Mouse (Mus musculus): ENCODE results near the gene Gm7168. TPM values are rescaled to one million over a fixed set of nuclear protein-coding genes. Genes with fewer than 3 reads are reported as not detected.
"Not testable (repeated sequence)": the region's sequence is repeated elsewhere in the genome, so short reads cannot be mapped to it uniquely, and the experiment has no call there.

The Gm7168 gene
- under 1 TPM in 1 of 2 experiments, not detected in 1; 0.20 TPM for total RNA-seq (2021)
- long read RNA-seq, experiment 1, result 0 reads
- long read RNA-seq, experiment 2, result 0 reads

GRCm38 (mm10) chr17:13948073-13948472 lies at the start of gene Gm7168:
TSS of gene Gm7168 (plus strand) at chr17:13948373.
- DNase-seq, result not testable (repeated sequence)

- DNase-seq, result no peak
Measured at GRCm38 (mm10) chr17:13898838-13899237, 49.3 kb upstream of the Gm7168 start.

GRCm38 (mm10) chr17:13899241-13899640 lies 48.9 kb upstream of the Gm7168 start:
- DNase-seq, result peak; percentile 81 to 82

GRCm38 (mm10) chr17:13903793-13904192 lies 44.4 kb upstream of the Gm7168 start:
- no peak for DNase-seq

- DNase-seq, result no peak
Measured at GRCm38 (mm10) chr17:13907082-13907481, 41.1 kb upstream of the Gm7168 start.

GRCm38 (mm10) chr17:13907681-13908080 lies 40.5 kb upstream of the Gm7168 start:
- no peak for DNase-seq

GRCm38 (mm10) chr17:13913951-13914350 lies 34.2 kb upstream of the Gm7168 start:
- DNase-seq, result no peak

GRCm38 (mm10) chr17:13914531-13914930 lies 33.6 kb upstream of the Gm7168 start:
- peak in 1 of 2 experiments; percentile 21 for DNase-seq

- DNase-seq, result peak in 1 of 2 experiments; percentile 8
Measured at GRCm38 (mm10) chr17:13920771-13921170, 27.4 kb upstream of the Gm7168 start.

GRCm38 (mm10) chr17:13923418-13923817 lies 24.8 kb upstream of the Gm7168 start:
- DNase-seq, result peak in 1 of 2 experiments; percentile 24

- DNase-seq, result peak; percentile 32 to 52
Measured at GRCm38 (mm10) chr17:13924588-13924987, 23.6 kb upstream of the Gm7168 start.

- DNase-seq, result peak; percentile 28 to 43
Measured at GRCm38 (mm10) chr17:13925931-13926330, 22.2 kb upstream of the Gm7168 start.

GRCm38 (mm10) chr17:13930421-13930820 lies 17.8 kb upstream of the Gm7168 start:
- DNase-seq, result no peak

- DNase-seq, result peak in 1 of 2 experiments; percentile 16
Measured at GRCm38 (mm10) chr17:13935364-13935763, 12.8 kb upstream of the Gm7168 start.

GRCm38 (mm10) chr17:13937787-13938186 lies 10.4 kb upstream of the Gm7168 start:
- no peak for DNase-seq

- DNase-seq, result peak in 1 of 2 experiments; percentile 18
Measured at GRCm38 (mm10) chr17:13938652-13939051, 9.5 kb upstream of the Gm7168 start.

GRCm38 (mm10) chr17:13939231-13939630 lies 8.9 kb upstream of the Gm7168 start:
- DNase-seq, result not testable (repeated sequence)

GRCm38 (mm10) chr17:13940487-13940886 lies 7.7 kb upstream of the Gm7168 start:
- DNase-seq, result peak in 1 of 2 experiments; percentile 29

- DNase-seq, result not testable (repeated sequence)
Measured at GRCm38 (mm10) chr17:13951570-13951969, 3.4 kb downstream of the Gm7168 start.

GRCm38 (mm10) chr17:13958129-13958528 lies 10.0 kb downstream of the Gm7168 start:
- DNase-seq, result not testable (repeated sequence)

GRCm38 (mm10) chr17:13962245-13962644 lies 14.1 kb downstream of the Gm7168 start:
- DNase-seq, result not testable (repeated sequence)

- not testable (repeated sequence) for DNase-seq
Measured at GRCm38 (mm10) chr17:13965048-13965447, 16.9 kb downstream of the Gm7168 start.

- not testable (repeated sequence) for DNase-seq
Measured at GRCm38 (mm10) chr17:13969917-13970316, 21.7 kb downstream of the Gm7168 start.

- DNase-seq, result not testable (repeated sequence)
Measured at GRCm38 (mm10) chr17:13970796-13971195, 22.6 kb downstream of the Gm7168 start.

Measured in adrenal gland, postnatal 36 days (tissue).